Mouse (Mus musculus) small intestine, adult 2 months (tissue): ENCODE data around the gene Slc35d1.

Source experiments
- CTCF ChIP-seq: fragments of 200-500 bp; IDR thresholded peaks from 2 replicates; pipeline ENCODE4 v1.5.1; 2012; ENCODE audit warnings: low read depth, mild to moderate bottlenecking, control low read depth, inconsistent platforms, low read length, moderate library complexity, mixed read lengths; ENCODE audit not compliant: insufficient replicate concordance, insufficient read length; ENCODE audit errors: extremely low read depth
- POLR2A ChIP-seq: fragments of 200-500 bp; IDR thresholded peaks from 2 replicates; pipeline ENCODE4 v1.6.1; 2012; ENCODE audit warnings: low read depth, mild to moderate bottlenecking, control low read depth, inconsistent platforms, low read length, moderate library complexity

DNA sequence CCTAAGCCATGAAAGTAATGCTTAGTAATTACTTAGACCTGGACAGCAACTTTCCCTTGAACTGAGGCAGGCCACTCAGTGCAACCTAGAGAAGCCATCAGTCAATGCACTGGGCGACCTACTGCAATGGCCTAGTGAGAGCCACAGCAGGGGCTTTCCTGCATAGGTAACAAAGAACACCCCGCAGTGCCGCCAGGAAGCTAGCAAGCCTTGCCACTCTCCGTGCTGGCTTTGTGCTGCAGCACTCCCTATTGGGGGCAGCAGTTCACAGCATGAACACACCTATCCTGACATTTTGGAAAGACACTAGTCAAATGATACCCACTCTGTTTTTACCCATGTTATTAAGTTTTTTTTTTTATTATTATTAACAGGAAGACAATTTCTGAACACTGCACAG lies 15.9 kb downstream of the Slc35d1 start:
- TF ChIP-seq POLR2A, result no peak
- TF ChIP-seq CTCF, result no peak
